Mouse (Mus musculus): ENCODE data around the gene Cpn1. TPM values are rescaled to one million over a fixed set of nuclear protein-coding genes. Genes with fewer than 3 reads are reported as not detected.

Cpn1 gene
- polyA plus RNA-seq, 1 experiment from 2014 or later: 0.09 TPM

- ATAC-seq (replicated peaks; ENCODE audit: low FRiP score) (peak; percentile 92), DNase-seq (ENCODE audit: low spot score) (peak; percentile 89)
- H3K36me3 ChIP-seq (ENCODE audit: control insufficient read depth, insufficient read depth, low read length): no peaks in the 10 kb centered on the region
- H3K27me3 ChIP-seq (ENCODE audit: control insufficient read depth, insufficient read depth, low read length): no peaks in the 10 kb centered on the region
- no peaks in the 10 kb centered on the region; the same call in 1 of the 2 replicates for H3K4me1 ChIP-seq (replicated peaks; ENCODE audit: control insufficient read depth, insufficient read depth, low read length)
- 3% methylated on average over 87 of the region's 94 CpGs for WGBS
- H3K9me3 ChIP-seq (ENCODE audit: control insufficient read depth, low read length): no peaks in the 10 kb centered on the region
- peak within 1 kb of the TSS; percentile 82 for H3K4me2 ChIP-seq (ENCODE audit: low read depth, low read length, severe bottlenecking)
- peak within 1 kb of the TSS; percentile 73 for H3K9ac ChIP-seq (ENCODE audit: low read length)
- no peak within 1 kb of the TSS for H3K27ac ChIP-seq (ENCODE audit: low read depth, low read length)
- peak within 1 kb of the TSS; percentile 77 for H3K4me3 ChIP-seq (ENCODE audit: low read depth, low read length)
These were observed 46.3 kb downstream of the Cpn1 start, which contains the start of gene Dnmbp for GRCm38 (mm10) chr19:43939769-43940689. Gene Dnmbp (minus strand): TSS chr19:43940191.

DNA sequence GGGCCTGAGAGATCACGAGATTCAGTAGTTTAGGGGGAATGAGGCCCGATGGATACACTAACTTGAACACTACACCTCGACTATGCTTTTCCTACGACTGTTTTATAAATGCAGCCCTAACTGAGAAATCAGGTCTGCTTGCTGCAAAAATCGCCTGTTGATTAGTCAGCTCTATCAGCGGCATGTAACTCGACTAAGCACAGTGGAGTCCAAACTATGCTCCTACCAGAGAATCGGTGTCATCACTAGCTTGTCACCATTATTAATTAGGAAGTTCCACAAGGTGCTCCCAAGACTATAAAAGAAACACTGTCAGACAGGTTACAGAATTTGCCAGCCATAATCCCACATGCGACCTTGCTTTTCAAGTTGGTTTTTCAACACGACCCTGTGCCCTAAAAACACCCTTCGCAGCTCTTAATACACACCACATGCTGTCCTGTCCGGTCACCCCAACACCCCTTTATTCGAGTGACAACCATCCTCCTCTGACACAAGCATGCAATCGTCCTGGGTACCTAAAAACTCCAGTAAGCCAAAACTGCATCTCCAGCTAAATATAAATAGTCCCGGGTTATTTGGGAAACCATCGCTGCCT is 47.1 kb downstream of the Cpn1 start:
- DNase-seq (ENCODE audit: low spot score): no peak
- H3K4me1 ChIP-seq (replicated peaks; ENCODE audit: control insufficient read depth, insufficient read depth, low read length): no peaks in the 10 kb centered on the region; the same call in 1 of the 2 replicates
- peak overlapping the region; percentile 73 for H3K9ac ChIP-seq (ENCODE audit: low read length)
- H3K9me3 ChIP-seq (ENCODE audit: control insufficient read depth, low read length): no peaks in the 10 kb centered on the region
- no peak overlapping the region for H3K27ac ChIP-seq (ENCODE audit: low read depth, low read length)
- no peaks in the 10 kb centered on the region for H3K36me3 ChIP-seq (ENCODE audit: control insufficient read depth, insufficient read depth, low read length)
- H3K4me3 ChIP-seq (ENCODE audit: low read depth, low read length): peak overlapping the region; percentile 77
- H3K4me2 ChIP-seq (ENCODE audit: low read depth, low read length, severe bottlenecking): peak overlapping the region; percentile 82
- WGBS: 35% methylated on average over 16 of the region's 16 CpGs
- peak; percentile 27; the same call in 1 of the 2 replicates for ATAC-seq (replicated peaks; ENCODE audit: low FRiP score)
- H3K27me3 ChIP-seq (ENCODE audit: control insufficient read depth, insufficient read depth, low read length): no peaks in the 10 kb centered on the region

DNA sequence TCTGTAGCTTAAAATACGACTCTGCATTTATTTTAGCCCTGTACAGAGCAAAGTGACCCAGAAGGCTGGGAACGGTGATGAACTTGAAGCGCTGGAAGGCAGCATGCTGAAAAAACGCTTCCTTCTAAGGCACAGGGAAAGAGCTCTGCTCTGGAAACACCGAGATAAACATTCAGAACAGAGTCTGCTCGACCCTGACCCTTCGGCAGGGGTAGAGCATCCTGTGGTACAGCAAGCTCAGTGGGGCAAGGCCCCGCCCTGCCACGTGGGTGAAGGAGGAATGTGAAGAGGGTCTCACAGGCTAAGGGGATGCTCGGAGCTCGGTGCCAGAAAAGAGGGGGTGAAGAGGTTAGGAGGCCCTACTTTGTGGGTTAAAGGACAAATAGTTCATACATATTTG is 48.0 kb downstream of the Cpn1 start:
- Histone ChIP-seq H3K4me3 (ENCODE audit: low read depth, low read length) (no peak overlapping the region), H3K4me1 (replicated peaks; ENCODE audit: control insufficient read depth, insufficient read depth, low read length) (no peaks in the 10 kb centered on the region; the same call in 1 of the 2 replicates), H3K27ac (ENCODE audit: low read depth, low read length) (no peak overlapping the region), H3K36me3 (ENCODE audit: control insufficient read depth, insufficient read depth, low read length) (no peaks in the 10 kb centered on the region), H3K9me3 (ENCODE audit: control insufficient read depth, low read length) (no peaks in the 10 kb centered on the region), H3K27me3 (ENCODE audit: control insufficient read depth, insufficient read depth, low read length) (no peaks in the 10 kb centered on the region), H3K9ac (ENCODE audit: low read length) (no peak overlapping the region), H3K4me2 (ENCODE audit: low read depth, low read length, severe bottlenecking) (no peak overlapping the region)
- ATAC-seq (replicated peaks; ENCODE audit: low FRiP score) (no peak), DNase-seq (ENCODE audit: low spot score) (no peak)
- 50% methylated on average over 11 of the region's 11 CpGs for WGBS

DNA sequence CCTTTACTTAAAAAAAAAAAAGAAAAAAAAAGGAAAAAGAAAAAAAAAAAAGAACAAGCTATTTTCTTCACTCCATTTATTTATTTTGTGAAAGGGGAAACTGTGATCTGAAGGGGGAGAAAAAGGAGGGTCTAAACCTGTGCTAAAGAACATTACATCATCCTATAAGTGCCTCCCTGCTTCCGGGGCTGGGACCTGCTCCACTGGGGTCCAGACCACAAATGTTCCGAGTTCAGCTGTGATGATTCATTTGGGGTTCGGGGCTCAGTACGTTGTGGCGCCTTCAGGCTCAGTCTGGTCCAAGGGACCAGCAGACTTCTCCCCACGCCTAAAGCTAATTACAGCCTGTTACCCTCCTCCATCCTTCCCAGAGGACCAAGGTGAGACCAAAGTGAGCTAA is 55.4 kb downstream of the Cpn1 start:
- no peak for ATAC-seq (replicated peaks; ENCODE audit: low FRiP score)
- WGBS: 85% methylated on average over 6 of the region's 6 CpGs

DNA sequence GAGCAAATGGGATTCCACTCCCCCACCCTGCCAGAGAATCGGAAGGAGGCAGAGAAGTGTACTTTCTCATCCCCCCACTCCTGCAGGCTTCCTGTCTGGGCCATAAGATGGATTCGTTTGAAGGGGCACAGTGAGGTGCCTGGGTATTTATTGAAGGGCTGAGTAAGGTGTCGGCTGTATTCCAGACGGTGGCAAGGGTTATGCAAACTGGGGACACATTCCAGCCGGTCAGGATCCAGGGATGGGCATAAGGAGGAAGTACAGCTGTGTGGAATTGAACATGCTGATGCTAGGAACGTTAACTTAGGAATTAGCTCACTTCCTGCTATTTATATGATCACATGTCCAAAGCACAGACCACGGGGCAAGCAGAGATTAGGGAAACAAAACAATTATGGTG is 56.0 kb downstream of the Cpn1 start:
- Histone ChIP-seq H3K9me3 (ENCODE audit: control insufficient read depth, low read length) (no peaks in the 10 kb centered on the region), H3K36me3 (ENCODE audit: control insufficient read depth, insufficient read depth, low read length) (no peaks in the 10 kb centered on the region), H3K9ac (ENCODE audit: low read length) (no peak overlapping the region), H3K4me2 (ENCODE audit: low read depth, low read length, severe bottlenecking) (no peak overlapping the region), H3K4me3 (ENCODE audit: low read depth, low read length) (no peak overlapping the region), H3K27ac (ENCODE audit: low read depth, low read length) (no peak overlapping the region), H3K27me3 (ENCODE audit: control insufficient read depth, insufficient read depth, low read length) (no peaks in the 10 kb centered on the region), H3K4me1 (replicated peaks; ENCODE audit: control insufficient read depth, insufficient read depth, low read length) (peaks cover 6% of the 10 kb centered on the region; the same call in 1 of the 2 replicates)
- no peak for DNase-seq (ENCODE audit: low spot score)
- 50% methylated on average over 7 of the region's 7 CpGs for WGBS
- no peak for ATAC-seq (replicated peaks; ENCODE audit: low FRiP score)

More for the DNA sequence above, 55.4 kb downstream of the Cpn1 start:
- Histone ChIP-seq H3K4me1 (replicated peaks; ENCODE audit: control insufficient read depth, insufficient read depth, low read length) (peaks cover 6% of the 10 kb centered on the region; the same call in 1 of the 2 replicates), H3K27ac (ENCODE audit: low read depth, low read length) (no peak overlapping the region), H3K4me3 (ENCODE audit: low read depth, low read length) (no peak overlapping the region), H3K4me2 (ENCODE audit: low read depth, low read length, severe bottlenecking) (no peak overlapping the region), H3K9ac (ENCODE audit: low read length) (no peak overlapping the region), H3K36me3 (ENCODE audit: control insufficient read depth, insufficient read depth, low read length) (no peaks in the 10 kb centered on the region), H3K9me3 (ENCODE audit: control insufficient read depth, low read length) (no peaks in the 10 kb centered on the region), H3K27me3 (ENCODE audit: control insufficient read depth, insufficient read depth, low read length) (no peaks in the 10 kb centered on the region)
- DNase-seq (ENCODE audit: low spot score): no peak

GRCm38 (mm10) chr19:43929869-43930268 is 56.5 kb downstream of the Cpn1 start:
- Histone ChIP-seq H3K4me3 (ENCODE audit: low read depth, low read length) (no peak overlapping the region), H3K9me3 (ENCODE audit: control insufficient read depth, low read length) (no peaks in the 10 kb centered on the region), H3K36me3 (ENCODE audit: control insufficient read depth, insufficient read depth, low read length) (no peaks in the 10 kb centered on the region), H3K4me2 (ENCODE audit: low read depth, low read length, severe bottlenecking) (no peak overlapping the region), H3K27ac (ENCODE audit: low read depth, low read length) (no peak overlapping the region), H3K9ac (ENCODE audit: low read length) (no peak overlapping the region), H3K27me3 (ENCODE audit: control insufficient read depth, insufficient read depth, low read length) (no peaks in the 10 kb centered on the region), H3K4me1 (replicated peaks; ENCODE audit: control insufficient read depth, insufficient read depth, low read length) (peaks cover 6% of the 10 kb centered on the region; the same call in 1 of the 2 replicates)
- DNase-seq (ENCODE audit: low spot score) (no peak), ATAC-seq (replicated peaks; ENCODE audit: low FRiP score) (no peak)
- 19% methylated on average over 11 of the region's 11 CpGs for WGBS

DNA sequence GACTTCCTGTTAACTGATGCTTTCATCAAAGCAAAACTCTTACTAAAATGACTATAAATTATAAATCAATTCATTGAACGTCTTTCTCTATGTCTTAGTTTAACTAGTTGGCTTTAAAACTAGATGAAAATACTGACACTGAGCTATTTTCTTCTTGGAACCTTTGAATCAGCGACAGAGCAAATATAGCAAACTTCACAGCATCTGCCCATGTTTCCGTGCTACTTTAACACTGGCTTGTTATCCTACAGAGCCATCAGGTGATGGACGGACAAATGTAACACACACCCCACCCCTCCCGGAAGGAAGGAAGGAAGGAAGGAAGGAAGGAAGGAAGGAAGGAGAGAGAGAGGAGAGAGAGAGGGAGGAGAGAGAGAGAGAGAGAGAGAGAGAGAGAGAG is 58.4 kb downstream of the Cpn1 start:
- Histone ChIP-seq H3K4me1 (replicated peaks; ENCODE audit: control insufficient read depth, insufficient read depth, low read length) (peaks cover 6% of the 10 kb centered on the region; the same call in 1 of the 2 replicates), H3K4me3 (ENCODE audit: low read depth, low read length) (no peak overlapping the region), H3K4me2 (ENCODE audit: low read depth, low read length, severe bottlenecking) (no peak overlapping the region), H3K27me3 (ENCODE audit: control insufficient read depth, insufficient read depth, low read length) (no peaks in the 10 kb centered on the region), H3K36me3 (ENCODE audit: control insufficient read depth, insufficient read depth, low read length) (no peaks in the 10 kb centered on the region), H3K27ac (ENCODE audit: low read depth, low read length) (no peak overlapping the region), H3K9ac (ENCODE audit: low read length) (no peak overlapping the region), H3K9me3 (ENCODE audit: control insufficient read depth, low read length) (no peaks in the 10 kb centered on the region)
- ATAC-seq (replicated peaks; ENCODE audit: low FRiP score) (no peak), DNase-seq (ENCODE audit: low spot score) (no peak)
- 91% methylated on average over 5 of the region's 5 CpGs for WGBS

DNA sequence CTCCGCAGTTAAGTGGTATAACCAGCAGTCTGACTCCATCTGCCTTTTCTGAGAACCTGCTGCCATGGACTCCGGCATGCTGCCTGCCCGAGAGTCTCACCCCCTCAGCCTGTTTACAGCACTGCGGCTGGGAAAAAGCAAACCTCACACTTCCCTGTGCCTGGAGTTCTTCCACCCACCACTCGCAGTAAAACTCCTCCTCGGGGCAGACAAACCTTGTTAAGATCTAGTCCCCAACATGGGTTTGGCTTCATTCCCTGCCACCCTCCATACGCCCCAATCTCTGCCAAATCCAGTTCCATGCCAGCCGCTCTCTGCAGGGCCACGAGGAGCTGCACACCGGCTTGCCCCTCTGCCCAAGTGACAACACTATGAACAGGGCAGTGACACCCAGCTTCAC is 59.3 kb downstream of the Cpn1 start:
- Histone ChIP-seq H3K9ac (ENCODE audit: low read length) (no peak overlapping the region), H3K27me3 (ENCODE audit: control insufficient read depth, insufficient read depth, low read length) (no peaks in the 10 kb centered on the region), H3K4me2 (ENCODE audit: low read depth, low read length, severe bottlenecking) (no peak overlapping the region), H3K36me3 (ENCODE audit: control insufficient read depth, insufficient read depth, low read length) (no peaks in the 10 kb centered on the region), H3K9me3 (ENCODE audit: control insufficient read depth, low read length) (no peaks in the 10 kb centered on the region), H3K27ac (ENCODE audit: low read depth, low read length) (no peak overlapping the region), H3K4me1 (replicated peaks; ENCODE audit: control insufficient read depth, insufficient read depth, low read length) (peaks cover 6% of the 10 kb centered on the region; the same call in 1 of the 2 replicates), H3K4me3 (ENCODE audit: low read depth, low read length) (no peak overlapping the region)
- WGBS: 84% methylated on average over 10 of the region's 10 CpGs
- ATAC-seq (replicated peaks; ENCODE audit: low FRiP score) (no peak), DNase-seq (ENCODE audit: low spot score) (no peak)

All from forebrain, embryonic 11.5 days (tissue).